Mouse (Mus musculus) olfactory bulb, adult 2 months (tissue): ENCODE measurements around the gene Pecr. TPM values are rescaled to one million over a fixed set of nuclear protein-coding genes. Genes with fewer than 3 reads are reported as not detected.

Experiments
- H3K27ac ChIP-seq: fragments of 200-500 bp; 2 replicates; pipeline ENCODE4 v1.5.1; 2012; ENCODE audit warnings: low read depth, low read length; ENCODE audit not compliant: insufficient read depth
- H3K4me1 ChIP-seq: fragments of 200-500 bp; 2 replicates; pipeline ENCODE4 v1.6.1; 2012; ENCODE audit warnings: low read length; ENCODE audit not compliant: control insufficient read depth, insufficient read depth
- H3K4me3 ChIP-seq: fragments of 200-500 bp; 2 replicates; pipeline ENCODE4 v1.5.1; 2012; ENCODE audit warnings: mild to moderate bottlenecking, low read depth, low read length, moderate library complexity; ENCODE audit not compliant: insufficient read depth
- CTCF ChIP-seq: fragments of 200-500 bp; IDR thresholded peaks from 2 replicates; pipeline ENCODE4 v1.5.1; 2012; ENCODE audit warnings: low read depth, mild to moderate bottlenecking, low read length, moderate library complexity; ENCODE audit not compliant: insufficient read depth
- POLR2A ChIP-seq: fragments of 200-500 bp; IDR thresholded peaks from 2 replicates; pipeline ENCODE4 v1.6.1; 2012; ENCODE audit warnings: mild to moderate bottlenecking, low read depth, low read length, moderate library complexity; ENCODE audit not compliant: insufficient read depth
- WGBS: fragments of 180-500 bp; shearing (Covaris S2); methylation state at CpG from one replicate; pipeline ENCODE4 v1.1.7; 2018; 5-methylcytosine and 5-hydroxymethylcytosine counted together
- polyA plus RNA-seq: library from polyadenylated mRNA; stranded (reverse); fragments of >200 nt; gene quantifications from 2 replicates; pipeline ENCODE4 v1.2.4, GENCODE M21; 2012; ENCODE audit warnings: low replicate concordance; ENCODE audit not compliant: missing spikeins, insufficient read depth, insufficient read length

Gene Pecr
- polyA plus RNA-seq, 1 experiment: not detected

DNA sequence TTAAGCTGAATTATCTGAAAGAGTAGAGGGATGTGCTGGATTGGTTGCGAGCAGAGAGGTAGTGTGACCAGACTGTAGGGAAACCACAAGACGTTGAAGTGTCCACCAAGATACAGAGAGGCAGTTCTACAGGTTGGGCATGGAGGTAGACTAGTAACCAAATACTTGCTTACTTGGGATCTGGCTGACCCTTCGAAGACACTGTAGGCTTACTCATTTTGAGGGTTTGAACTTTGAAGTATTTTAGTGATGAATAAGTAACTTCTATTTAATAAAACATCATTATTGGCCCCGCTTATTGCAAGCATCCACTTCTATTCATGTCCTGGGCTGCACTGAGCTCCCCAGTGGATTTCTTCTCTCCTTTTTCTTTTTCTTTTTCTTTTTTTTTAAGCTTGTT, 7.3 kb upstream of the Pecr start:
- H3K4me3 ChIP-seq: no peak overlapping the region
- H3K4me1 ChIP-seq: peaks cover 9% of the 10 kb centered on the region; the same call in 1 of the 2 replicates
- no peak for TF ChIP-seq CTCF
- no peak for TF ChIP-seq POLR2A
- no peak overlapping the region for H3K27ac ChIP-seq
- 96% methylated on average over 4 of the region's 4 CpGs for WGBS

DNA sequence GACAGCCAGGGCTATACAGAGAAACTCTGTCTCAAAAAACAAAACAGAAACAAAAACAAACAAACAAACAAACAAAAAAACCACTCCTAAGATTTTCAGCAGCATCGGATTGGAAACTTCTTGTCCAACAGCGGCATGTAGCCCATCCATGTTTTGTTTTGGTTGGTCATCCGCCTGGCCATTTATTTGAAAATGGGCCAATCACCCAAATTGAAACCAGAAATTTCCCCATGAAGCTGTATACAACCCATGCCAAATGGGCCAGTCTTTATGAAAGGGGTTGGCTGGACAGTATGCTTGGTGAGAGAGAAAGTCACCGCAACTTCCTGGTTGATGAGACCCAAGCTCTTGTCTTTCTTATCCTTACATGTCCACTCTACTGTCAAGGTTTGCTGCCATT, 6.8 kb upstream of the Pecr start:
- H3K27ac ChIP-seq: no peak overlapping the region
- TF ChIP-seq POLR2A (no peak), CTCF (no peak)
- WGBS: 94% methylated on average over 4 of the region's 4 CpGs
- no peak overlapping the region for H3K4me3 ChIP-seq
- peaks cover 12% of the 10 kb centered on the region; the same call in 1 of the 2 replicates for H3K4me1 ChIP-seq

DNA sequence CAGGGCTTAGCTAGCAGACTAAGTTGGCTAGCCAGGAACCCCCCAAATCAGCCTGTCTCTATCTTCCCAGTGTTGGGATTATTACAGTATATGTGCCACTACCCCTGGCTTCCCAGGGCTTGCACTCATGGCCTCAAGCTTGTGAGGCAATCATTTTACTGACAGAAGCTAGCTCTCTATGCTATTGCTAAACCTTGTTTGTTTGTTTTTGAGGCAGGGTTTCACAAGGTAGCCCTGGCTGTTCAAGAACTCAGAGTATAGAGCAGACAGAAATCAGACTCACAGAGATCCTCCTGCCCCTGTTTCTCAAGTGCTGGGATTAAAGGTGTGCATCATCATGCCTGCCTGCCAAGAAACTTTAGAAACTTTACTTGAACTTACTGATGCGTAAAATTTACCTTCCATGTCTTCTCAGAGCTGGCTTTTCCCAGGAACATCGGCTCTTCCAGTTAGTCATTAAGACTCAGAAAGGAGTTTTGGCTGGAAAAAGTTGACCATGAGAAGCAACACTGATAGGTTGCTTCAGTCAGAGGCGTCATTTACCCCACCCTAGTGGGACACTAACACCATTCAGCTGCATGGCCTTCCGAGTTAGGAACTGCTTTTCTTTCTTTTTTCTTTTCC, 4.5 kb upstream of the Pecr start:
- Histone ChIP-seq H3K4me1 (peaks cover 19% of the 10 kb centered on the region), H3K27ac (no peak overlapping the region), H3K4me3 (no peak overlapping the region)
- WGBS: 90% methylated on average over 4 of the region's 4 CpGs
- TF ChIP-seq CTCF: no peak
- TF ChIP-seq POLR2A: no peak

DNA sequence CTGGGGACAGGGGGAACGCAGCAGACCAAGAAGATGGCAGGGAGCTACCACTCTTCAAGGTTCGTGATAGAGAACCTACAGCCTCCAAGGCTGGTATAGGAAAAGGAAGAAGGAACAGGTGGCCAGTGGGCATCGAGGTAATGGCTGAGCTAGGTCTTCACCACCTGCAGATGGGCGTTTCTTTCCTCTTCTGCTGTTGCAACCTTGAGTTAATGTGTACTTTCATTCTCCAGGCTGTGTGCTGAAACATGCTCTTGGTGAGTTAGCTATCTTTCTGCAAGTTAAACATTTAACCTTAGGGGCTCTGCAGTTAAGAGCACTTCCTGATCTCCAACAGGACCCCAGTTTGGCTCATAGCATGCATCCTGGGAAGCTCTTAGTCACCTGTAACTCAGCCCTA, 3.8 kb upstream of the Pecr start:
- Histone ChIP-seq H3K27ac (no peak overlapping the region; the same call in 1 of the 2 replicates), H3K4me3 (no peak overlapping the region), H3K4me1 (peaks cover 22% of the 10 kb centered on the region)
- WGBS: 79% methylated on average over 4 of the region's 4 CpGs
- no peak for TF ChIP-seq CTCF
- no peak for TF ChIP-seq POLR2A

DNA sequence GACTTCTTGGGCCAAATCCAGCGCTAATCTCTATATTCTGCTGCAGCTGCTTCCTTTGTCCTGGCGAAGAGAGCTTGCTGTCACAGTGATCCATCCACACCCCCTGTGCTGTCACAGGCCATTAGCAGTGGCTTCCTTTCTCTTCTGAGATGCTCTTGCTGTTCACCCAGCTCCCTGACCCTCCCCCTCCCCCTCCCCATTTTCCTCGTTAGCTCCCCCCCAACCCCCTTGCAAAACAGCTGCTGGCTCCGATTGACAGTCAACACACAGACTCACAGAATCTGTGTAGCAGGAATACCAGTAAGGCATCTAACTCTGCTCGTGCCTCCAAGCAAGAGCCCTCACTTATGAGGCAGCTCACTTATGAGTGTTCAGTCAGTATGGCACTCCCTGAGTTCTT, 2.8 kb upstream of the Pecr start:
- 20% methylated on average over 5 of the region's 5 CpGs for WGBS
- peak overlapping the region; percentile 69 for H3K27ac ChIP-seq

DNA sequence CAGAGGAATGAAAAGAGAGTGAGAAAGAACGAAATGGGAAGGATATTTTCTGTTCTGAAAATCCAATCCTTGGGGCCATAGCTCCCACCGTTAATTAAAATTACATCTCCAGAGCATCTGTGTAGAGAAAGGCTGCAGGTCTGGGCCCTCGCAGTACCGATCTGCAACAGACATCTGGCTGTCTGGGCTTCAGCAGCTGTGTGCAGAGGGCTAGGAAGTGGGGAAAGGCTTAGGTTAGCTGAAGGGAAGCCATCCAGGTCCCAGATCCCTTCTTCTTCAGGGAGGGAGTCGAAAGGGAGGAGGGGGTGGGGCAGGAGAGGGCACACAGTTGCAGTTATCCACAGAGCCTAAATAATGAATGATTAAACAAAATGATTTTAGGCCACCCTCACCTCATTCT, 425 bp upstream of the Pecr start:
- under 1% methylated on average over 5 of the region's 5 CpGs for WGBS
- H3K27ac ChIP-seq: peak overlapping the region; percentile 88
- H3K4me3 ChIP-seq: peak overlapping the region; percentile 54
- peaks cover 22% of the 10 kb centered on the region for H3K4me1 ChIP-seq
- no peak for TF ChIP-seq CTCF
- TF ChIP-seq POLR2A: no peak

More for the DNA sequence above, 2.8 kb upstream of the Pecr start:
- H3K4me1 ChIP-seq: peaks cover 22% of the 10 kb centered on the region
- TF ChIP-seq CTCF (no peak), POLR2A (no peak)
- no peak overlapping the region for H3K4me3 ChIP-seq

DNA sequence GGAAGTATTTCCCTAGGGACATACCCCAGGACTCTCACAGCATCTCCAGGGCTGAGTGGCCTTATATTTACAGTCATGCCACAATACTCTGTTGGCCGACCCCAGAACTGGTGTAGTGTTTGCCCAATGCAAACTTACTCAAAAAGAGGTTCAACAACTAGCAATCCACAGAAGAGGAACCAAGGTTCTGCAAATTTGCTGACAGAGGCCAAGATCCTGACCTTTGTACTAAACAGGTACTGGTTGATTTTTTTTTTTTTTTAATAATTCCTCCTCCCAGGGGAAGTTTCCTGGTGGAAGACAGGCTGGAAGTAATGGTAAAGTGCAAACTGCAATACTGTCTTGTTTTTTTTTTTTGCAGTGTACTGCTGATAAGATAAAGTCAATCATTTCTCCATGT, 1.5 kb downstream of the Pecr start:
- TF ChIP-seq POLR2A (no peak), CTCF (no peak)
- WGBS: 90% methylated on average over 1 of the region's 1 CpGs
- peaks cover 21% of the 10 kb centered on the region for H3K4me1 ChIP-seq

DNA sequence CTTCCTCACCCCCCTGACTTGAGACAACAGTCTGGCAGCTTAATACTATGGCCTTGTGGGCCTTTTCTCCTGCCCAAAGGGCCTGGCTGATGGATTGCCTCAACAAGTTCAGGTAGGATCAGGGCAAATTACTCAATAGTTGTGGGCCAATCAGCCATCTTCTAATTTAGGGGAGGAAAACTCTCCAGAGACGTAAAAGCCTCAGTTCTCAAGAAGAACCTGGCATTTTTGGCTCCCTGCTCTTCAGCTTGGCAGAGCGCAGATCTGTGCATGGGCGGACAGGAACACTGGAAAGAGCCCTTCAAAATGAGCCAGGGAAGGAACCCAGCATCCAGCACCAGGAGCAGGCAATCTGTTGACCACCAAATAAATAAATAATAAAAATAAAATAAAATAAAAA, 6.0 kb downstream of the Pecr start:
- WGBS: 84% methylated on average over 3 of the region's 3 CpGs
- 0 out of 2 replicates have a peak, but pooled peaks cover 2% of the 10 kb centered on the region for H3K4me1 ChIP-seq
- H3K27ac ChIP-seq: no peak overlapping the region
- no peak for TF ChIP-seq POLR2A
- TF ChIP-seq CTCF: no peak
- H3K4me3 ChIP-seq: no peak overlapping the region

More for the DNA sequence above, 1.5 kb downstream of the Pecr start:
- no peak overlapping the region for H3K27ac ChIP-seq
- no peak overlapping the region for H3K4me3 ChIP-seq

DNA sequence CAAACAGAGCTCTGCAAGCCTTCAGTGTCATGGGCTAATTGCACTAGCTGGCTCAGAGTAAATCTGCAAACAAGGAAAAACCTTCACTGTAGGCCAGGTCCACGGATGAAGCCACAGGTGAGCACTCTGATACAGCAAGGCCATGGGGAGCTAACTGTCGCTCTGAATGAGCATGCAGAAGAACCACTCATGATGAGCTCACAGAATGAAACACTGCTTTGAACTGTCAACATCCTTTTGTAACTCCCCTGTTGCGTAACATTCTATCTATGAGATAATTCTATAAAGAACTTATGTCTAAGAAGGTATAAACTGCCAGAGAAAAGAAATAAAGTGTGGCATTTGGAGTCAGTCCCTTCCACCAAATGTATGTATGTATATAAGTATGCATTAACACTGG, 21.0 kb downstream of the Pecr start:
- no peaks in the 10 kb centered on the region for H3K4me1 ChIP-seq
- 98% methylated on average over 3 of the region's 3 CpGs for WGBS

More for the DNA sequence above, 21.0 kb downstream of the Pecr start:
- Histone ChIP-seq H3K27ac (no peak overlapping the region), H3K4me3 (no peak overlapping the region)
- TF ChIP-seq POLR2A: no peak
- TF ChIP-seq CTCF: no peak
